Mouse (Mus musculus) limb, embryonic 14.5 days (tissue): ENCODE measurements around the gene Gstt2. TPM values are rescaled to one million over a fixed set of nuclear protein-coding genes. Genes with fewer than 3 reads are reported as not detected.

Source experiments
- ATAC-seq: fragments of 200-750 bp; cut with Nextera tagmentation; 2 replicates; pipeline ENCODE4 v1.8.0; 2017; ENCODE audit warnings: low read depth, moderate number of reproducible peaks, moderate TSS enrichment; ENCODE audit not compliant: low FRiP score
- DNase-seq: peaks from one replicate; pipeline ENCODE4 v3.0.0-alpha.2; 2015; ENCODE audit warnings: low spot score
- H3K27ac ChIP-seq: fragments of 300-500 bp; sonication (generic); replicated peaks from 2 replicates; pipeline ENCODE4 v1.5.1; 2014; ENCODE audit warnings: low read depth, mild to moderate bottlenecking, low read length, moderate library complexity, mixed read lengths
- H3K27me3 ChIP-seq: fragments of 300-500 bp; sonication (generic); 2 replicates; pipeline ENCODE4 v1.6.1; 2014; ENCODE audit warnings: low read length, mixed read lengths; ENCODE audit not compliant: control insufficient read depth, insufficient read depth
- H3K36me3 ChIP-seq: fragments of 300-500 bp; sonication (generic); 2 replicates; pipeline ENCODE4 v1.6.1; 2014; ENCODE audit warnings: mild to moderate bottlenecking, low read length, moderate library complexity, mixed read lengths; ENCODE audit not compliant: control insufficient read depth, insufficient read depth
- H3K4me1 ChIP-seq: fragments of 300-500 bp; sonication (generic); 2 replicates; pipeline ENCODE4 v1.6.1; 2014; ENCODE audit warnings: antibody characterized with exemption, low read length, mixed read lengths; ENCODE audit not compliant: control insufficient read depth, insufficient read depth
- H3K4me2 ChIP-seq: fragments of 300-500 bp; sonication (generic); replicated peaks from 2 replicates; pipeline ENCODE4 v1.6.1; 2014; ENCODE audit warnings: low read depth, mild to moderate bottlenecking, low read length, moderate library complexity; ENCODE audit not compliant: severe bottlenecking
- H3K4me3 ChIP-seq: fragments of 300-500 bp; sonication (generic); replicated peaks from 2 replicates; pipeline ENCODE4 v1.5.1; 2014; ENCODE audit warnings: low read length
- H3K9ac ChIP-seq: fragments of 300-500 bp; sonication (generic); 2 replicates; pipeline ENCODE4 v1.6.1; 2014; ENCODE audit warnings: mild to moderate bottlenecking, low read depth, low read length, moderate library complexity; ENCODE audit not compliant: severe bottlenecking
- H3K9me3 ChIP-seq: fragments of 300-500 bp; sonication (generic); 2 replicates; pipeline ENCODE4 v1.6.1; 2016; ENCODE audit warnings: low read length; ENCODE audit not compliant: control insufficient read depth
- POLR2A ChIP-seq: fragments of 200-500 bp; IDR thresholded peaks from 2 replicates; pipeline ENCODE4 v1.8.0; 2012; ENCODE audit warnings: inconsistent platforms, mild to moderate bottlenecking, moderate library complexity, borderline replicate concordance; ENCODE audit not compliant: insufficient read depth, insufficient read length; ENCODE audit errors: extremely low read depth
- WGBS: fragments of 180-500 bp; shearing (Covaris S2); extraction: QIAGEN DNeasy Blood & Tissue Kit; methylation state at CpG from one replicate; pipeline ENCODE4 v1.1.7; 2014; 5-methylcytosine and 5-hydroxymethylcytosine counted together
- polyA plus RNA-seq, 2 experiments: library from polyadenylated mRNA; depleted of rRNA in 1 of 2; stranded (reverse) in 1 of 2; unstranded in 1 of 2; fragments of >200 nt; fragmentation: Nextera tagmentation in 1 of 2; extraction: Ambion mirVana in 1 of 2; gene quantifications; 2 replicates each; pipeline versions ENCODE4 v1.2.1 to v1.2.3; 2012 to 2014

Gene Gstt2
- polyA plus RNA-seq, 2 experiments: 12.3 to 24.8 TPM

DNA sequence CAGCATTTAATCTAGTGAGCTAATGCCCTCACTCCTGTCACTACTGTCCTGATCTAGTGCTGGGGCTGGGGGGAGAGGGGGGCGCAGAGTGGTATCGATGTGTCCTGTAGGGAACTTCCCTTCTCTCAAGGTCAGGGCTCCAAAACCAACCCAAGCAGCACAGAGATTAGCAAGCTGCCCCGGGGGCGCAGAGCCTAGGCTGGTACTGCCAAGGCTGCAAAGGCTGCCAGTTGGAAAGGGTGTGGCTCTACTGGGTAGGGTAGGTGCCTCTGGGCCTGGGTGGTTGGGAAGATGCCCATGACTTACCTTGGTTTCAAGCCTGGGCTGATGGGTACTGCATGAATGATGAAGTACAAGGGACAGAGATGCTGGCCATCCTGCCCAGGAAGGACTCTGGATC is 20.4 kb upstream of the Gstt2 start:
- Histone ChIP-seq H3K27ac (no peak overlapping the region), H3K4me1 (peaks cover 16% of the 10 kb centered on the region), H3K4me3 (no peak overlapping the region), H3K36me3 (peaks cover 20% of the 10 kb centered on the region), H3K4me2 (no peak overlapping the region), H3K9ac (no peak overlapping the region), H3K9me3 (no peaks in the 10 kb centered on the region), H3K27me3 (no peaks in the 10 kb centered on the region)
- no peak for TF ChIP-seq POLR2A
- ATAC-seq (no peak), DNase-seq (no peak)
- 94% methylated on average over 4 of the region's 4 CpGs for WGBS

DNA sequence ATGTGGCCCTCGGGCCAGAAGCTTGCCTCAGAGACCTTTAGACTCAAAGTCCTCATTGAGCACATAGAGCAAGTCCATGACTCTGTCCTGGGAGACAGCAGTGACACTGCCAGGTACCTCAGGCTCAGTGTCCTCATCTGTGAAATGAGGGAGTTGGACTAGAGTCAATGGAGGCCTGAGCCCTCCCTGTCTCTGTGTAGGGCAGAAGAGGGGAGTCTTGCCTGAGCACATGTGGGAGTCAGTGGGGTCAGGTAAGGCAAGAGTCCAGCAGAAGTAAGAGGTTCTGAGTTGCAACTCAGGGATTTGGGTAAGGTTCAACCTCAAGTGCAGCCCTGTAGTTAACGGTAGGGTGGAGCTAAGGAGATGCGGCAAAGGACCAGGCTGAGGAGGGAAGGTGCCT is 19.8 kb upstream of the Gstt2 start:
- DNase-seq (no peak), ATAC-seq (no peak)
- Histone ChIP-seq H3K9ac (no peak overlapping the region), H3K9me3 (no peaks in the 10 kb centered on the region), H3K36me3 (peaks cover 20% of the 10 kb centered on the region), H3K4me2 (no peak overlapping the region), H3K27ac (no peak overlapping the region), H3K27me3 (no peaks in the 10 kb centered on the region), H3K4me3 (no peak overlapping the region), H3K4me1 (peaks cover 16% of the 10 kb centered on the region)
- WGBS: 73% methylated on average over 3 of the region's 3 CpGs
- no peak for TF ChIP-seq POLR2A

DNA sequence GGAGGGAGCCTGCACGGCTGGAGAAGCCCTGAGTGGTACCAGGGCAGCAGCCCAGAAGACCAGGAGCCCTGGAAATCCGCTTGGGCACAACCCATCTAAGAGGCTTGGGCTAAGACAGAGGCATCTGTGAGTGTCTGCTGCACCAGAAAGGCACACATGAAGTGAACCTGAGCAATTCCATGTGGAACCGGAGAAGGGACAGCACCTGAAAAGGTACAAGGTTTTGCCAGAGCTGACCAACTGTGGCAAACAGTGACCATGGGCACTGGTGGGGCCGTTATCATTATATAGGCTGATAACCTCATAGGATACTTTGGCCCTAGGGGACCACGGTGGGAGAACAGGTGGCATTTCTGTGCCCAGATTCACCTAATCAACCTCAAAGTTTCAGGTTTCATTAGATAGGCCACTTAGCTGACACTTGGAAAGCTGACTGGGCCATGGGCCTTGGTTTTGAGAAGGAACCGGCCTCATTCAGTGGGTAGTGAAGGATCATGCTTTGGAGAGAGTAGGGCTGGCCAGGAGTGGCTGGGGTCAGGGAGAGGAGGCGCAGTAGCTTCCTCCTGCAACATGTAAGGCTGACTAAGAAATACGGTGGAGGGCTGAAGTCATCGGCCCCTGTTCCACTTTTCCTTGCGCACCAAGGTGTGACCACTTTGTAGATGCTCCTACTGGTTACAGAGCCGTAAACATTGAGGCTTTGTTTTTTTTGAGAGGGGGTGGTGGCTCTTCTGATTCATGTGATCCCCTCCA is 19.1 kb upstream of the Gstt2 start:
- no peak for TF ChIP-seq POLR2A
- H3K4me2 ChIP-seq: no peak overlapping the region
- ATAC-seq: no peak

DNA sequence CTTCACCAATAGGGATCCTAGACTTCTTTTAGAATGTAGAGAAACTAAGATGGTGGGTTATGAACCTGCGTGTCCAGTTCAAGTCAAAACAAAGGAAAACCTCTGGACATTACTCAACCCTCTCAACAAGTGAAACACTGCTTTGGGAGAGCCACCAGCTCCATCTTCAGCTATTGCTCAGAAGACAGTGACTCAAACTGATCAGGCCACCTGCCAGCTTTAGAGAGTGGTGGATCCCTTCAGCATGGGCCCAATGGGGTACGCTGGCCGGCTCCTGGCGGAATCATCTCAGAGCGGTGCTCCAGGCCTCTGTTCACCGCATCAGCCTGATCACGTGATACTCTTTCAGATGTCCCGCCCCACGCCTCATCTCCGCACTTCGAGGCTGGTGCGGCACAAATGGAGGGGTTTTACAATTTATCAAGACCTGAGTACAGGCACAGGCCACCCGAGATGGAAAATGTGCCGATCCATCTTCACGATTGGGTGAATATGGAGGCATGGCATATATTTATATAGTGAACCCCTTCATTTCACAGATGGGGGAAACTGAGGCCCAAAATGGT is 18.3 kb upstream of the Gstt2 start:
- H3K4me2 ChIP-seq: no peak overlapping the region
- 86% methylated on average over 15 of the region's 15 CpGs for WGBS
- no peaks in the 10 kb centered on the region for H3K9me3 ChIP-seq
- ATAC-seq (no peak), DNase-seq (no peak)
- no peak overlapping the region for H3K4me3 ChIP-seq
- H3K27ac ChIP-seq: no peak overlapping the region
- peaks cover 20% of the 10 kb centered on the region for H3K36me3 ChIP-seq
- H3K9ac ChIP-seq: no peak overlapping the region
- TF ChIP-seq POLR2A: no peak
- H3K4me1 ChIP-seq: peaks cover 22% of the 10 kb centered on the region
- H3K27me3 ChIP-seq: no peaks in the 10 kb centered on the region

More for the DNA sequence above, 19.1 kb upstream of the Gstt2 start:
- no peak overlapping the region for H3K4me3 ChIP-seq
- H3K9me3 ChIP-seq: no peaks in the 10 kb centered on the region
- H3K9ac ChIP-seq: no peak overlapping the region
- DNase-seq: no peak
- H3K27ac ChIP-seq: no peak overlapping the region
- peaks cover 20% of the 10 kb centered on the region for H3K36me3 ChIP-seq
- peaks cover 21% of the 10 kb centered on the region for H3K4me1 ChIP-seq
- WGBS: 78% methylated on average over 11 of the region's 11 CpGs
- H3K27me3 ChIP-seq: no peaks in the 10 kb centered on the region

DNA sequence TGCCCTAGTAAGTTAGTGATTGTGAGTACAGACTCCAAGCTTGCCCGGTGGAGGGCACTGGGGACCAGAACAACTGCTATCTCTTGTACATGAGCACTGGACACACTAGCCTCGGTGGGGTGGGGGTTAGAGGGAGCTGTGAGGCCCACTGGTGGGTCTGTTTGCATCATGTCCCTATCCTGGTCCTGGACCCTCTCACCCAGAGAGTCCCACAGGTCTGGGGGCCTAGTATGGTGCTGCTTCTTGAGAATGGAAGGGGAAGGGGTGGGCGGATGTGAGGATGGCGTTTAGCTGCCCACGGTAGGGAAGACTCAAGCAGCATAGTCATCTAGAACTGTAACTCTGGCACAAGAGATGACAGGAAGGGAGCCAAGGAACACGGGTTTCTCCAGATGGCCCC is 17.6 kb upstream of the Gstt2 start:
- no peak for ATAC-seq
- no peak overlapping the region for H3K4me3 ChIP-seq
- H3K4me2 ChIP-seq: no peak overlapping the region
- H3K4me1 ChIP-seq: peaks cover 20% of the 10 kb centered on the region
- H3K27ac ChIP-seq: no peak overlapping the region
- no peak overlapping the region for H3K9ac ChIP-seq
- H3K27me3 ChIP-seq: no peaks in the 10 kb centered on the region
- no peak for TF ChIP-seq POLR2A
- DNase-seq: no peak
- WGBS: 89% methylated on average over 6 of the region's 6 CpGs
- H3K36me3 ChIP-seq: peaks cover 20% of the 10 kb centered on the region
- no peaks in the 10 kb centered on the region for H3K9me3 ChIP-seq
